In the genomic region with DNA sequence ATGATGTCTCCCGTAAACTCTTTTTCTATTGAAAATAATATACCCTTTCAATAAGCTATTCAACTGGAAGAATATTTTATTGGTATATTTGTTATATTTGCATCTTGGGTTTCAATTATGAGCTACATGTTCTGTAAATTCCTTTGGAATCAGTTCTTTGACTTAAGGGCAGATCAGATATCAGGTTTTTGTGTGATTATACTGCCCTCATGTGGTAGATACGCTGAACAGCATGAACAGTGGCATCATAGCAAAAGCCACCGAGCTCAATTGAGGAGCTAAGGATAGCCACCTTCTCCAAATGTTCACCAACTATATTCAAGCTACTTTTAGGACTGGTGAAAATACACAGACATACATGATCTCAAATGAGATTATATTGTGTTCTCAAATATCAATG, we compare ENCODE assay signal across 9 mouse cellular contexts. TPM values are rescaled to one million over a fixed set of nuclear protein-coding genes. Genes with fewer than 3 reads are reported as not detected.
DNase-seq lines count a peak whose midpoint lies in the region; ATAC-seq and TF ChIP-seq lines count a peak whose summit lies in the region.
"Had no signal": no experiment of that assay in that cellular context is flagged by ENCODE, and none has a peak within 500 bp of the region (broad histone marks: within the 10 kb centered on the region; RNA-seq: fewer than 3 reads in every experiment).

No protein-coding gene starts in this region.

- intact Hi-C loops in heart, postnatal 25 days (cut with DNase I): loop anchor here (1.0 kb wide), 1 partner anchor 433 kb away; no protein-coding TSS in a partner anchor
- intact Hi-C loops in gastrocnemius, postnatal 14 days (cut with DNase I; ENCODE audit: low total_unique reads): loop anchor here (10.0 kb wide), 1 partner anchor 432 kb away; no protein-coding TSS in a partner anchor

- H3K36me3 ChIP-seq in heart, postnatal 0 days (replicated peaks; ENCODE audit: control insufficient read depth, insufficient read depth, low read length): no peaks in the 10 kb centered on the region
- H3K36me3 ChIP-seq in testis, adult 2 months (ENCODE audit: control insufficient read depth, insufficient read depth, low read length): no peaks in the 10 kb centered on the region
- H3K36me3 ChIP-seq in forebrain, embryonic 14.5 days (ENCODE audit: control insufficient read depth, insufficient read depth, low read length): no peaks in the 10 kb centered on the region
- H3K36me3 ChIP-seq: limb, embryonic 13.5 days had no signal

- DNase-seq in heart, postnatal 0 days (ENCODE audit: low spot score): peak; percentile 41
- DNase-seq in heart, postnatal 25 days (ENCODE audit: low spot score): no peak
- no peak for DNase-seq in testis, postnatal 14 days (ENCODE audit: low spot score)
- DNase-seq in forebrain, embryonic 14.5 days (ENCODE audit: low spot score): peak; percentile 58
- no peak for DNase-seq in spleen, postnatal 36 days (ENCODE audit: low spot score in 2 of 2)
- DNase-seq in gastrocnemius, postnatal 14 days: no peak

- ATAC-seq in heart, postnatal 0 days (ENCODE audit: insufficient read depth, low read depth): no peak
- peak; percentile 80; the same call in 1 of the 2 replicates for ATAC-seq in forebrain, embryonic 14.5 days
- ATAC-seq in megakaryocyte-erythroid progenitor cell, adult 5-6 weeks (replicated peaks; ENCODE audit: low FRiP score, low TSS enrichment, poor library complexity, severe bottlenecking): peak; percentile 90

- H3K4me3 ChIP-seq in heart, postnatal 0 days (ENCODE audit: low read depth, low read length): no peak overlapping the region
- no peak overlapping the region for H3K4me3 ChIP-seq in testis, adult 2 months (ENCODE audit: control insufficient read depth, low read depth, low read length)
- H3K4me3 ChIP-seq in forebrain, embryonic 14.5 days (ENCODE audit: low read depth, low read length): no peak overlapping the region
- H3K4me3 ChIP-seq: limb, embryonic 13.5 days had no signal

- peak; percentile 66 for TF ChIP-seq CTCF in heart, postnatal 0 days (IDR thresholded peaks at IDR 0.05; ENCODE audit: low read depth)
- peak; percentile 26; the same call in 1 of the 2 replicates for TF ChIP-seq CTCF in testis, adult 2 months (IDR thresholded peaks at IDR 0.05; ENCODE audit: control insufficient read depth, insufficient read depth, insufficient replicate concordance, low read depth, low read length)

- H3K9ac ChIP-seq in heart, postnatal 0 days (replicated peaks; ENCODE audit: low read depth, low read length): no peak overlapping the region
- H3K9ac ChIP-seq in forebrain, embryonic 14.5 days (ENCODE audit: low read length): no peak overlapping the region
- H3K9ac ChIP-seq: limb, embryonic 13.5 days had no signal

- no peaks in the 10 kb centered on the region for H3K4me1 ChIP-seq in heart, postnatal 0 days (ENCODE audit: control insufficient read depth, insufficient read depth)
- H3K4me1 ChIP-seq in testis, adult 2 months (ENCODE audit: control insufficient read depth, insufficient read depth, low read length): no peaks in the 10 kb centered on the region
- no peaks in the 10 kb centered on the region for H3K4me1 ChIP-seq in forebrain, embryonic 14.5 days (ENCODE audit: control insufficient read depth, insufficient read depth, low read length)
- H3K4me1 ChIP-seq: limb, embryonic 13.5 days had no signal

- no peak overlapping the region for H3K27ac ChIP-seq in heart, postnatal 0 days (ENCODE audit: low read depth)
- no peak overlapping the region for H3K27ac ChIP-seq in testis, adult 2 months (ENCODE audit: control insufficient read depth, insufficient read depth, low read depth, low read length)
- no peak overlapping the region for H3K27ac ChIP-seq in forebrain, embryonic 14.5 days (ENCODE audit: low read depth, low read length)
- H3K27ac ChIP-seq: limb, embryonic 13.5 days had no signal

- WGBS in heart, postnatal 0 days: 40% methylated on average over 3 of the region's 3 CpGs
- WGBS in forebrain, embryonic 14.5 days: 49% methylated on average over 3 of the region's 3 CpGs

- H3K4me2 ChIP-seq in heart, postnatal 0 days (ENCODE audit: low read depth, low read length): no peak overlapping the region
- H3K4me2 ChIP-seq in forebrain, embryonic 14.5 days (ENCODE audit: low read length): no peak overlapping the region
- H3K4me2 ChIP-seq: limb, embryonic 13.5 days had no signal

- TF ChIP-seq EP300 in heart, postnatal 0 days (IDR thresholded peaks at IDR 0.05; ENCODE audit: low read depth): no peak

- H3K9me3 ChIP-seq in heart, postnatal 0 days (replicated peaks; ENCODE audit: control insufficient read depth, low read length): no peaks in the 10 kb centered on the region
- no peaks in the 10 kb centered on the region for H3K9me3 ChIP-seq in forebrain, embryonic 14.5 days (replicated peaks; ENCODE audit: control insufficient read depth, low read length)
- H3K9me3 ChIP-seq: limb, embryonic 13.5 days had no signal

- H3K27me3 ChIP-seq in heart, postnatal 0 days (ENCODE audit: control insufficient read depth, insufficient read depth, low read length): no peaks in the 10 kb centered on the region
- H3K27me3 ChIP-seq in testis, adult 2 months (ENCODE audit: control insufficient read depth, insufficient read depth, low read length): no peaks in the 10 kb centered on the region
- no peaks in the 10 kb centered on the region for H3K27me3 ChIP-seq in forebrain, embryonic 14.5 days (replicated peaks; ENCODE audit: control insufficient read depth, insufficient read depth, low read length)
- H3K27me3 ChIP-seq: limb, embryonic 13.5 days had no signal

- no peak for TF ChIP-seq POLR2A in testis, adult 2 months (IDR thresholded peaks at IDR 0.05; ENCODE audit: control insufficient read depth, low read depth, low read length)

RNA-seq across cellular contexts. Expression of a gene that starts 52.7 kb away (rescaled TPM):
- total RNA-seq in heart, postnatal 0 days (2014; rRNA removed; ENCODE audit: low replicate concordance): not detected in 2 replicates
- polyA plus RNA-seq in heart, postnatal 0 days (2015; fragmentation: Nextera tagmentation; extraction: Ambion mirVana): not detected in 2 replicates
- total RNA-seq in heart, postnatal 25 days (2021): not detected
- not detected in 2 replicates for polyA plus RNA-seq in testis, adult 2 months (2012; rRNA removed)
- not detected in 2 replicates for polyA plus RNA-seq in forebrain, embryonic 14.5 days (2014; fragmentation: Nextera tagmentation; extraction: Ambion mirVana)
- total RNA-seq in megakaryocyte-erythroid progenitor cell, adult 5-6 weeks (2014; fragmentation: Nextera tagmentation): not detected in 2 replicates
- total RNA-seq in megakaryocyte-erythroid progenitor cell, adult 5-6 weeks (2017): not detected in 2 replicates
- total RNA-seq in gastrocnemius, postnatal 14 days (2021): under 1 TPM in 1 of 2 experiments, not detected in 1; 0.35 TPM
- polyA plus RNA-seq: limb, embryonic 13.5 days had no signal

Comparison
In these comparisons a context has a peak if more than half of its experiments do, and no peak if none do; other contexts are left out.
1. DNase-seq: peak in heart, postnatal 0 days (single experiment) and forebrain, embryonic 14.5 days (single experiment); none in heart, postnatal 25 days (single experiment), testis, postnatal 14 days (single experiment), spleen, postnatal 36 days (0 of 2) and gastrocnemius, postnatal 14 days (single experiment).